Mouse (Mus musculus) heart, embryonic 16.5 days (tissue): ENCODE results near the gene Phf11a. TPM values are rescaled to one million over a fixed set of nuclear protein-coding genes. Genes with fewer than 3 reads are reported as not detected.
"Not testable (repeated sequence)": the region's sequence is repeated elsewhere in the genome, so short reads cannot be mapped to it uniquely, and the experiment has no call there.

Experiments
- ATAC-seq: fragments of 200-750 bp; cut with Nextera tagmentation; replicated peaks from 2 replicates; pipeline ENCODE4 v1.8.0; 2017; ENCODE audit warnings: moderate number of reproducible peaks; ENCODE audit not compliant: insufficient read depth, low FRiP score; ENCODE audit errors: extremely low read depth
- H3K27ac ChIP-seq: fragments of 300-500 bp; sonication (generic); 2 replicates; pipeline ENCODE4 v1.5.1; 2014; ENCODE audit warnings: mild to moderate bottlenecking, low read length, control low read depth, moderate library complexity
- H3K27me3 ChIP-seq: fragments of 300-500 bp; sonication (generic); 2 replicates; pipeline ENCODE4 v1.6.1; 2014; ENCODE audit warnings: low read length, mixed read lengths; ENCODE audit not compliant: control insufficient read depth, insufficient read depth
- H3K36me3 ChIP-seq: fragments of 300-500 bp; sonication (generic); 2 replicates; pipeline ENCODE4 v1.6.1; 2014; ENCODE audit not compliant: control insufficient read depth, insufficient read depth
- H3K4me1 ChIP-seq: fragments of 300-500 bp; sonication (generic); 2 replicates; pipeline ENCODE4 v1.6.1; 2014; ENCODE audit warnings: low read length, mixed read lengths; ENCODE audit not compliant: control insufficient read depth, insufficient read depth
- H3K4me2 ChIP-seq: fragments of 300-500 bp; sonication (generic); 2 replicates; pipeline ENCODE4 v1.6.1; 2014; ENCODE audit warnings: low read depth, mild to moderate bottlenecking, control low read depth, low read length
- H3K4me3 ChIP-seq: fragments of 300-500 bp; sonication (generic); 2 replicates; pipeline ENCODE4 v1.5.1; 2014; ENCODE audit warnings: mild to moderate bottlenecking, control low read depth, low read length
- H3K9ac ChIP-seq: fragments of 300-500 bp; sonication (generic); 2 replicates; pipeline ENCODE4 v1.6.1; 2014; ENCODE audit warnings: low read length, control low read depth
- H3K9me3 ChIP-seq: fragments of 300-500 bp; sonication (generic); replicated peaks from 2 replicates; pipeline ENCODE4 v1.6.1; 2016; ENCODE audit warnings: low read length; ENCODE audit not compliant: control insufficient read depth
- WGBS: fragments of 180-500 bp; shearing (Covaris S2); extraction: QIAGEN DNeasy Blood & Tissue Kit; methylation state at CpG from one replicate; pipeline ENCODE4 v1.1.7; 2014; 5-methylcytosine and 5-hydroxymethylcytosine counted together
- polyA plus RNA-seq: library from polyadenylated mRNA; unstranded; fragments of >200 nt; fragmentation: Nextera tagmentation; extraction: Ambion mirVana; gene quantifications from 2 replicates; pipeline ENCODE4 v1.2.1, GENCODE M21; 2015

The Phf11a gene
- polyA plus RNA-seq, 1 experiment from 2014 or later: 0.43 TPM

GRCm38 (mm10) chr14:59255861-59256260 lies 41.5 kb downstream of the Phf11a start:
- 82% methylated on average over 1 of the region's 1 CpGs for WGBS
- not testable (repeated sequence) for H3K4me2 ChIP-seq, H3K27ac ChIP-seq, H3K9ac ChIP-seq, H3K27me3 ChIP-seq, H3K4me3 ChIP-seq, ATAC-seq, H3K9me3 ChIP-seq, H3K4me1 ChIP-seq, H3K36me3 ChIP-seq

GRCm38 (mm10) chr14:59250350-59250749 lies 47.0 kb downstream of the Phf11a start:
- ATAC-seq, H3K27me3 ChIP-seq, H3K36me3 ChIP-seq, H3K9ac ChIP-seq, H3K4me2 ChIP-seq, H3K4me1 ChIP-seq, H3K27ac ChIP-seq, H3K4me3 ChIP-seq, H3K9me3 ChIP-seq: not testable (repeated sequence)
- WGBS: 48% methylated on average over 5 of the region's 5 CpGs

- 0 out of 2 replicates have a peak, but pooled peaks cover 2% of the 10 kb centered on the region for H3K4me1 ChIP-seq
- WGBS: 93% methylated on average over 9 of the region's 9 CpGs
- H3K9me3 ChIP-seq: peaks cover under 1% of the 10 kb centered on the region
- H3K27me3 ChIP-seq: peaks cover 21% of the 10 kb centered on the region
- ATAC-seq: no peak
- H3K9ac ChIP-seq: no peak overlapping the region
- no peak overlapping the region for H3K27ac ChIP-seq
- H3K4me2 ChIP-seq: no peak overlapping the region
- peaks cover 24% of the 10 kb centered on the region for H3K36me3 ChIP-seq
- no peak overlapping the region for H3K4me3 ChIP-seq
These were observed 63.7 kb downstream of the Phf11a start for GRCm38 (mm10) chr14:59233635-59234034.

GRCm38 (mm10) chr14:59232003-59232402 lies 65.3 kb downstream of the Phf11a start:
- H3K9me3 ChIP-seq: no peaks in the 10 kb centered on the region
- 0 out of 2 replicates have a peak, but pooled peaks cover 2% of the 10 kb centered on the region for H3K4me1 ChIP-seq
- no peak overlapping the region for H3K4me3 ChIP-seq
- no peak overlapping the region for H3K9ac ChIP-seq
- no peak overlapping the region for H3K4me2 ChIP-seq
- no peak overlapping the region for H3K27ac ChIP-seq
- 38% methylated on average over 5 of the region's 5 CpGs for WGBS
- peak; percentile 38; the same call in 1 of the 2 replicates for ATAC-seq
- peaks cover 34% of the 10 kb centered on the region for H3K27me3 ChIP-seq
- H3K36me3 ChIP-seq: peaks cover 23% of the 10 kb centered on the region

- H3K36me3 ChIP-seq: peaks cover 21% of the 10 kb centered on the region
- WGBS: 48% methylated on average over 21 of the region's 21 CpGs
- H3K4me3 ChIP-seq: no peak overlapping the region
- 0 out of 2 replicates have a peak, but pooled peaks cover 2% of the 10 kb centered on the region for H3K4me1 ChIP-seq
- H3K9me3 ChIP-seq: no peaks in the 10 kb centered on the region
- peak; percentile 85 for ATAC-seq
- H3K9ac ChIP-seq: no peak overlapping the region
- H3K4me2 ChIP-seq: peak overlapping the region; percentile 53
- no peak overlapping the region for H3K27ac ChIP-seq
- H3K27me3 ChIP-seq: peaks cover 35% of the 10 kb centered on the region
These were observed 66.9 kb downstream of the Phf11a start for GRCm38 (mm10) chr14:59230331-59230966.

GRCm38 (mm10) chr14:59229822-59230221 lies 67.5 kb downstream of the Phf11a start:
- Histone ChIP-seq H3K36me3 (peaks cover 21% of the 10 kb centered on the region), H3K9me3 (no peaks in the 10 kb centered on the region), H3K27me3 (peaks cover 30% of the 10 kb centered on the region), H3K9ac (no peak overlapping the region), H3K4me2 (no peak overlapping the region), H3K4me3 (no peak overlapping the region), H3K4me1 (0 out of 2 replicates have a peak, but pooled peaks cover 2% of the 10 kb centered on the region), H3K27ac (no peak overlapping the region)
- no peak for ATAC-seq
- 92% methylated on average over 3 of the region's 3 CpGs for WGBS

Other genes with a start within 250 kb of the Phf11a start
- gene 1700129C05Rik, start 154.6 kb downstream of the Phf11a start, polyA plus RNA-seq: not detected in 2 replicates
- not detected in 2 replicates for gene Gm5142, start 118.8 kb downstream of the Phf11a start, polyA plus RNA-seq
- gene Rcbtb1, start 96.3 kb downstream of the Phf11a start, polyA plus RNA-seq: 16.0 and 16.7 TPM in 2 replicates
- gene Gm6904, start 37.3 kb downstream of the Phf11a start, polyA plus RNA-seq: not detected in 2 replicates
- 0.46 and 1.0 TPM in 2 replicates for gene Phf11b, start 43.8 kb upstream of the Phf11a start, polyA plus RNA-seq
- 2.7 and 4.6 TPM in 2 replicates for gene Phf11d, start 67.9 kb upstream of the Phf11a start, polyA plus RNA-seq
- 0.41 and 0.53 TPM in 2 replicates for gene Phf11c, start 97.9 kb upstream of the Phf11a start, polyA plus RNA-seq
- gene Setdb2, start 143.4 kb upstream of the Phf11a start, polyA plus RNA-seq: 5.8 and 6.2 TPM in 2 replicates
- gene Cab39l, start 143.4 kb upstream of the Phf11a start, polyA plus RNA-seq: 22.9 and 23.0 TPM in 2 replicates